Mouse (Mus musculus) small intestine, adult 2 months (tissue): ENCODE results near the gene Tfcp2l1.

Experiments
- CTCF ChIP-seq: fragments of 200-500 bp; IDR thresholded peaks from 2 replicates; pipeline ENCODE4 v1.5.1; 2012; ENCODE audit warnings: low read depth, mild to moderate bottlenecking, control low read depth, inconsistent platforms, low read length, moderate library complexity, mixed read lengths; ENCODE audit not compliant: insufficient replicate concordance, insufficient read length; ENCODE audit errors: extremely low read depth
- POLR2A ChIP-seq: fragments of 200-500 bp; IDR thresholded peaks from 2 replicates; pipeline ENCODE4 v1.6.1; 2012; ENCODE audit warnings: low read depth, mild to moderate bottlenecking, control low read depth, inconsistent platforms, low read length, moderate library complexity

DNA sequence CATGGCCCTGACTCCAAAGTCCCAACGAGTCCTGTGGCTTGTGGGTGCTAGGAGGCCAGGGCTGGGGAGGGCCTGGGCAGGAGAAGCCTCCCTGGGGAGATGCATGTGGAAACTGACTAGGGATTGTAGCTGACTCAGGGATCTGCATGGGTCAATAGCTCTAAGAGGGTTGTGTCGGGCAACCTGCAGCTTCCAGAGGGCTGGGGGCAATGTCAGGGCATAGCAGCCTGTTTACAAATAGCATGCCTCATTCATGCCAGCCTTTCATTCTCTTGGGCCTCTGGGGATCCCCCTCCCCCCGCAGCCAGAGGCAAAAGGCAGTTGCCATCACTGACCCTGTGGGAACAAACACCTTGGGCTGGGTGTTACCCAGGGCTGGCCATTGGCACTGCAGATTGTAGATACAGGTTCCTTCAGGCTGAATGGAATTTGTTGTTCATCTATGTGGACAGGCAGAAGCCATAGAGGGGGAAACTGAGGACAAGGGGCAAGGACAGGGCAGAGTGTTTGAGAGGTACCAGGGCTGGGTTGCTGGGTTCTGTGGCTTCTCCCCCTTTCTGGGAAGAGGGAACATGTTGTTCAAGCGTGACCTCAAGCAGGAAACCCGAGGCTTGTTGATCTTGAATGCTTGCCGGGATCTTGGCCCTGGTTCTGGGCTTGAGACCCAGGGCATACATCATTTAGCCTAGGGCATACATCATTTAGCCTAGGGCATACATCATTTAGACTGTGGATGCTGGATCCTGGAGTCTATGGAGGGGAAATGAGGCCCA lies 71.6 kb downstream of the Tfcp2l1 start:
- TF ChIP-seq CTCF (no peak), POLR2A (no peak)
